Mouse (Mus musculus) CH12.LX (cell line): Measurements from ENCODE around the gene Tubd1.

Source experiments
- CTCF ChIP-seq, 2 experiments: IDR thresholded peaks in 1 of 2; conservative IDR thresholded peaks in 1 of 2; 2 replicates each; pipeline ENCODE4 v1.5.1; 2011 to 2012; ENCODE audit warnings: low read depth in 2 of 2, low read length in 2 of 2, improper control_type of control experiment in 1 of 2, inconsistent platforms in 1 of 2, mild to moderate bottlenecking in 1 of 2, moderate library complexity in 1 of 2
- HCFC1 ChIP-seq: IDR thresholded peaks from 2 replicates; pipeline ENCODE4 v1.6.1; 2012; ENCODE audit warnings: low read depth, mild to moderate bottlenecking, inconsistent platforms, low read length, improper control_type of control experiment
- NELFE ChIP-seq: IDR thresholded peaks from 2 replicates; pipeline ENCODE4 v1.6.1; 2011; ENCODE audit warnings: low read depth, low read length, improper control_type of control experiment

- TF ChIP-seq HCFC1 (no peak), CTCF (conservative IDR thresholded peaks at IDR 0.05 in 1 of 2, IDR thresholded peaks at IDR 0.05 in 1 of 2; ENCODE audit: low read depth in 2 of 2, low read length in 2 of 2) (no peak), NELFE (no peak)
Observed at GRCm38 (mm10) chr11:86558258-86558657, 13.5 kb downstream of the Tubd1 start.
